Mouse (Mus musculus) mouse embryonic stem cell (cell line): ENCODE measurements around the gene Gsdma.
"Not testable (repeated sequence)": the region's sequence is repeated elsewhere in the genome, so short reads cannot be mapped to it uniquely, and the experiment has no call there.

ENCODE experiments used
- in situ Hi-C, 2 experiments: fragments of 300-500 bp; cut with MboI; formaldehyde crosslinking; loops; 1 replicate in 1 of 2; 3 replicates in 1 of 2; pipeline ENCODE4 v1.14.3; 2019 to 2020; ENCODE audit warnings: low sequenced_read_pairs in 2 of 2, low pct_unique_long_range_greater_than_20kb in 1 of 2, mixed read lengths in 1 of 2; ENCODE audit not compliant: unreplicated experiment in 1 of 2

Gene Gsdma

DNA sequence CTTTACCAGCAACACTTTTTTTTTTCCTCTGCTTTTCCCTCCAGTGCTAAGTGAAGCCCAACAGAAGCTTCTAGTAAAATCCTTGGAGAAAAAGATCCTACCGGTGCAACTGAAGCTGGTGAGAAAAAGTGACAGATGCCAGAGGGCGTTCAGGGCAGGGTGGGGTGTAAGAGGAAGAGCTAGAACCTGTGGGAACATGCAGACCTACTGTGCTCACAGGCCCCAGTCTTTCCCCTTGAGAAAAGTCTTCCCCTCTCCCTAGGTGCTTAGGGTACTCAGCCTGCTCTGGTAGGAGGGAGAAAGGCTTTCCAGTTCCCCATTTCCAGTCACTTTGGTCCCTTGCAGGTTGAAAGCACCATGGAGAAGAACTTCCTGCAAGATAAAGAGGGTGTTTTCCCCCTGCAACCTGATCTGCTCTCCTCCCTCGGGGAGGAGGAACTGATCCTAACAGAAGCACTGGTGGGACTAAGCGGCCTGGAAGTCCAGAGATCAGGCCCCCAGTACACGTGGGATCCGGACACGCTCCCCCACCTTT lies 11.7 kb downstream of the Gsdma start:
- in situ Hi-C loops = no loop called here

DNA sequence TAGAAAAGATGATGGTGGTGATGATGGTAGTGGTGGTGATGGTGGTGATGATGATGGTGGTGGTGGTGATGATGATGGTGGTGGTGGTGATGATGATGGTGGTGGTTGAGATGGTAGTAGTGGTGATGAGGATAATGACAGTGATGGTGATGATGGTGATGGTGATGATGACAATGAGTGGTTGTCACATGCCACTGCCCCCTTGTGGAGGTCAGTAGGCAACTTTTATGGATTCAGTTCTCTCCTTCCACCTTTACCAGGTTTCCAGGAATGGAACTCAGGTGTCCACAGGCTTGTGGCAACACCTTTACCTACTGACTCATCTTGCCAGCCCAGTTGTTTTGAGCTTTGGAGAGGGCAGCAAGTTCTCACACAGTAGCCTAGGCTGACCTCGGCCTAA lies 15.9 kb downstream of the Gsdma start:
- in situ Hi-C loops = no loop called here

DNA sequence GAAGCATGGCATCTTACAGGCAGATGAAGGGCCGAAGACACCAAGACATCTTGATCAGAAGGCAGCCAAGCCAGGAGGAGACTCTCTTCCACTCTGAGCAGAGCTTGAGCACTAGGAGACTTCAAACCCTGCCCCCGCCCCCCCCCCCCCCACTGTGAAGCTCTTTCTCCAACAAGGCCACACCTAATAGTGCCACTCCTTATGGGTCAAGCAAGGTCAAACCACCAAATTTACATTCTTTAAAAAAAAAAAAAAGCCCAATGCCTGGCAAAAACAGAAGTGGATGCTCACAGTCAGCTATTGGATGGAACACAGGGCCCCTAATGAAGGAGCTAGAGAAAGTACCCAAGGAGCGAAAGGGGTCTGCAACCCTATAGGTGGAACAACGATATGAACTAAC lies 16.4 kb downstream of the Gsdma start:
- in situ Hi-C loops = not testable (repeated sequence)

DNA sequence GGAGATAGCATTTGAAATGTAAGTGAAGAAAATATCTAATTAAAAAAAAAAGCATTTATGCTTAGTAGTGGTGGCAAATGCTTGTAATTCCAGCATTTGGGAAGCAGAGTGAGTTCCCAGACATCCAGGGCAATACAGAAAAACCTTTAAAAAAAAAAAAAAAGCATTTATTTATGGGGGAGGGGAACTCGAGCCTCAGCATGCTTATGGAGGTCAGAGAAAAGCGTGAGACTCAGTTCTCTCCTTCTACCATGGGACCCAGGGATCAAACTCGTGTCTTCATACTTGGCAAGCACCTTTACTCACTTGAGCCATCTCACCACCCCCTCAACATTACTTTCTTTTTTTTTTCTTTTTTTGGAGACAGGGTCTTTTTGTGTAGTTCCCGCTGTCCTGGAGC lies 17.0 kb downstream of the Gsdma start:
- in situ Hi-C loops = no loop called here

DNA sequence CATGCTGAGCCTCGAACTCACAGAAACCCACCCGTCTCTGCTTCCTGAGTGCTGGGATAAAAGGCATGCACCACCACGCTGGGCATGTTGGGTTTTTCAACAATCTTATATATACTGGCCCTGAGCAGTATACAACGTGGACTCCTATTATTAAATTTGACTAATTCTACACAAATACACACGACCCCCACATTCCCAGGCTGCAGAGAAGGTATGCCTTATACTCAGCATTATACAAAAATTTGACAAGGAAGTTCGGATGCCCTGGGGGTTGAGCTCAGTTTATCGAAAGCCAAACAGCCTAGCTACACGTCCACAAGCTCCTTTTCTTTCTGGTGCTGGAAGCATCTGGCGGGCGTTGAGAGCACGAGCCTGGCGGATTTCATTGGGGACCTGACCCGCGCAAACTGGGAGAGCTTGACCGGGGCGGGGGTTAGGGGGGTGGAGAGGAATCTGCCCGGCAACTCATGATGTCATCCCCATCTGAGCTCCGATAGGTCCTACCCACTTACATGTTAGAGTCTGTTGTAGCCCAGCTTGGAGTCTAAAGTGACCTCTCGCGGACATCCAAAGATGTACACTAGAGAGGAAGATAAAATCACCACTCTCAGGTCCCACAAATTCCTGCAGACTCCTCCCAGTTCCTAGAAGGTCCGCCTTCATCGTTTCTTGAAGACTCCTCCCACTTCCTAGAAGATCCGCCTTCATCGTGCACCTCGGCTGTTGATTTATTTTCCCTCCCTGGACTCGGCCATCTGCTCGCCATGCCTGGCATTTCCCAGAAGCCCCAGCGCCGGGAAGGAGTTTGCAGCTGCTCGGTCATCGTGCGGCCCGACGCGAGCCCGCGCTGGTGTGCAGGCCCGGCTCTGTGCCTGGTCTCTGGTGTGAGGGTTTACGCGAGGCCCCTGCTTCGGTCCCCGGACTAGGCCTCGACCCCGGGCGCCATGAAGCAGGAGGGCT lies 17.9 kb downstream of the Gsdma start, which contains the start of gene Psmd3:
Gene Psmd3 (plus strand): TSS at position 769 of the 960 bp plus-strand sequence.
- in situ Hi-C loops = no loop called here

DNA sequence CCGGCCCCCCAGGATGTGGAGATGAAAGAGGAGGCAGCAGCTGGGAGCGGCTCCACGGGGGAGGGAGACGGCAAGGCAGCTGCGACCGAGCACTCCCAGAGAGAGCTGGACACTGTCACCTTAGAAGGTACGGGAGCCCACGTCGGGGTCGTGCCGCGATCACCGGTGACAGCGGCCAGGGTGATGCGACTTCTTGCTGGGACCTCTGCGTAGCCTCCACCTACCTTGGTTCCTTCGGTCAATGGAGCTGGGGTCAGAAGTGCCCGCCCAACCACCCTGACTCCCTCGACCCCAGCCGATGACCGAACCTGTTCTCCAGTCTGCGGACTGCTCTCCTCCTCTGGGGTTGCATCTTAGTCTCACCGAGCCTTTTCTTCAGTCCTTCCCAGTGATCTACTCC lies 18.7 kb downstream of the Gsdma start:
- in situ Hi-C loops = no loop called here

DNA sequence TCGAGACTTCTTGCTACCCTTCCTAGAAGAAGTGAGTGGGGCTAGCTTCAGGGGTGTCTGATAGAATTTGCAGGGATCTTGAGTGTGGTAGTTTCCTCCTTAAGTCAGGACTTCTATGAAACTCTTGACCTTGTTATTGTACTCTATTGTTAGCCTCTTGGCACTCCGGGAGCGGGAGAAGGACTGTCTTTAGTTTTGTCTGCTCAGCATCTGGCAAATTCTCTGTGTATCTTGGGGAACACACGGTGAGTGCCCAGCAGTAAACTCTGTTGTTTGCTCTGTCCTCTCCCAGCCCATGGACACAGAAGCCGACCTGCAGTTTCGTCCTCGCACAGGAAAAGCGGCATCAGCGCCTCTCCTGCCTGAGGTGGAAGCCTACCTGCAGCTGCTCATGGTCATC lies 21.5 kb downstream of the Gsdma start:
- in situ Hi-C loops = no loop called here

DNA sequence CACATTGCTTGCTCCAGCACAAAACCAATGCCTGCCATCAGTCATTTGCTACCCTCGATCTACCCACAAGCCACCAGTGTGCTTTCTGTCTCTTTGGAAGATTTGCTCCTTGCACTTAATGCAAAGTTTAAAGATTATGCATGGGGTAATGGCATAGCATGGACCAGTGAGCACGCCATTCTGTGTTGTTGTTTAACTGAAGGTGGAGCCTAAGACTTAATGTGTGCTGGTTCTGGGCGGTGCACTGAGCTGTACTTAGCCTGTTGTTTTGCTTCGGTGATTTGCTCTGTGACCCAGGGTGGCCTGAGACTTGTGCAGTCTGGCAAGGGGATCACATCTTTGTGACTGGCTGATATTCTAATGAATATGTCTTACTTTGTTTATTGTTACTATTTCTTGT lies 22.8 kb downstream of the Gsdma start:
- in situ Hi-C loops = no loop called here

DNA sequence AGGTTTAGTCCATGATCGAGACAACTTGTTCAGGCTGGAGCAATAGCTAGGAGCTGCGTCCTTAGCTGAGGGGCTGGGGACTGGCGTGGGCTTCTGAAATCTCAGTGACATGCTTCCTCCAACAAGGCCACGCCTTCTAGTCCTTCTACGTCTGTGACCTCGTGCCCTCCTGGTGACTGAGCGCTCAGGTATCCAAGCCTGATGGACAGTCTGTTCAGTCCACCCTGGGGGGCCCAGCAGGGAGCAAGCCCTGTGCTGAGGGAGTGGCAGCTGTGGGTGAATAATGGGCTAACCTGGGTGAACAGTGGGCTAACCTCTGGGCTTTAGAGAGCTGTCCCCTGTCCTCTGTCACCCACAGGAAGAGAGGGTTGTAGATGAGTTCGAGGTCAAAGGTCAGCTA lies 23.9 kb downstream of the Gsdma start:
- in situ Hi-C loops = no loop called here

DNA sequence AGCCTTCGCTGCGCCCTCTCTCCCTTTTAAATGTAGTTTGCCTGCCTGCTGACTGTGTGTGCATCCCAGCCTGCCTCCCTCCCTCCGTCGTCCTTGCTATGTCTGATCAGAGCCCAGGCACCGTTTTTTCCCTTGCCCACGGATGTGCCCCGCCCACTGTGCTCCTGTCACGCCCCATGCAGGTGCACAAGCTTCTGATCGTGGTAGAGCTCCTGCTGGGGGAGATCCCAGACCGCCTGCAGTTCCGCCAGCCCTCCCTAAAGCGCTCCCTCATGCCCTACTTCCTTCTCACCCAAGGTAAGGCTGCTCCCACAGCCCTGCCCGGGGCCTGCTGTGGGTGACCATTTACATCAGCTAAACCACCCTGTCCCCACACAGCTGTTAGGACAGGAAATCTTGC lies 29.1 kb downstream of the Gsdma start:
- in situ Hi-C loops = no loop called here

DNA sequence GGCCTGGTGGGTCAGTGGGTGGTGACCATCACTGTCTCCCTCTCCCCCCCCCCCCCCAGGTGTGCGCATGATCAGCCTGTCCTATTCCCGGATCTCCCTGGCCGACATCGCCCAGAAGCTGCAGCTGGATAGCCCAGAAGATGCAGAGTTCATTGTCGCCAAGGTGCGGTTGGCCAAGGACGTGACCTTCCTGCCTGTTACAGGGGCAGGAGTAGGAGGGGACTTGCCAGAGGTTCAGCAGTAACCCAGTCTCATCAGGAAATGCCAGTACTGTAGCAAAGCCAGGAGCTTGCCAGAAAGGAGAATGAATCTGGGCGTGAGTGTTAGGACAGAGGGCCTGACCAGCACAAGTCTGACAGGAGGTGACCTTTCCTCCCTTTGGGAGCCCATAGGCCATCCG lies 29.6 kb downstream of the Gsdma start:
- in situ Hi-C loops = no loop called here

DNA sequence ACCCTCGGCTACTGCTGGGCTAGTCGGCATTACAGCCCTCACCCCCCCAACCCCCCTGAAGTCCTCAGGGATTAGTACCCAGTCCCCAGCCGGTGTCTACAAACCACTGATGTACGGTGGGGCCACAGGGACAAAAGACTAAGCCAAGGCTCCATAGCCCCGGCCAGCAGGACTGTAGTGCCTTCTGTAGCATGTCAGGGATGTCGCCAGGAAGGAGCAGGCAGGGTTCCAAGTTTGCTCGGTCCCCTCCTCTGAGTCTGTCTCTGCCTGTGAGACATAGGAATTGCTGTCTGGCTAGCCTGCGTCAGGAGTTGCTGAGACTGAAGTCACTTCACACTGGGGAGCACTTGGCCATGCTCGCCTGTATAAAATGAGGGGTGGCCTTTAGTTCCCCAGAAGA lies 30.1 kb downstream of the Gsdma start:
- in situ Hi-C loops = no loop called here

DNA sequence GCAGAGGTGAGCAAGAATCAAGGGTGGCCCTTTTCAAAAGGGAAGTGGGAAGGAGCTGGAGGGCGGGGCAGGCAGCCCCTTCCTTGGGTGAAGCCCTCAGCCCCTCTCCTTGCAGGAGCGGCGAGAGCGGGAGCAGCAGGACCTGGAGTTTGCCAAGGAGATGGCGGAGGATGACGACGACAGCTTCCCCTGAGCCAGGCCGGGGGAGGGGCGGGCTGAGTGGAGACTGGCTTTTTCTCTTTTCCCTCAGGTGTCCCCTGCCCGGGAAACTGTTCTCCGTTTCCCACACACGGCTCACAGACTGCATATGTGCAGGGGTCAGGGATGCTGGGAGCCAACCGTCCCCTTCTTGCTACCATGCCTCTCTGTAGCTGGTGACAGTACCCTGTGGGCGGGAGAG lies 31.3 kb downstream of the Gsdma start:
- in situ Hi-C loops = loop anchor here in 1 of 2 experiments (5.0 kb wide), 1 partner anchor 87 kb away; no protein-coding TSS in a partner anchor

DNA sequence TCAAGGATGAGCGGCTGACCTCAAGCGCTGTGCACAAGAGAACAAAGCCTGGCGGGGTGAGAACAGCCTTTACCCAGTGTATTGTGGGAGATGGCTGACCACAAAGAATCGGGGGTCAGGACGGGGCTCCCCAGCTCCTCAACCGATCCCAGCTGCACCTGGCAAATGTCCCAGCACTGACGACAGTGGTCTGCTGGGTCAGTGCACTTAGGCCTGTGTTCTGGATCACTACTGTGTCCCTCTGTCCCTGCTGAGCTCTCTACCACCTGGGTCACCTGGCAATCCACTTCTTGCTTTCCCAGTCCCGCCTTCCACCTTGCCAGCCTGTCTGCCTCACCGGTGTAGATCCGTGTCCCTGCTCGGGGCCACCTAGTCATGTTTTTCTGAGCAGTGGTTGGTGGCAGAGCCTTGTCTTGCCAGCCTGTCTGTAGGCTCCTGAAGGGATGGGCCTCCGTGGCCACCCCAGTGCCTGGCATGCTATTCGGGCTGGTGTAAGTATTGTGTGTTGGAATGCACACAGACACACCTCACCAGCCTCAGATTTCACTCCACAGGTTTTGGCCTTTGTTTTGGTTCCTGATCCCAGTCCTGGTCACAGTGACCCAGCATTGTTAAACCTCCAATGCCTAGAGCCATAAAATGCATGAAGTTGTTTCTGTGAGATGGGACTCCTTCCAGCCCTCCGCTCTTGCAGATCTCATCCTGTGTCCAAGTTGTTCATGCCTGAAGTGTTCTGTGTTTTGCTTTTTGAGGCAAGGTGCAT lies 32.5 kb downstream of the Gsdma start:
- in situ Hi-C loops = loop anchor here in 1 of 2 experiments (5.0 kb wide), 1 partner anchor 86 kb away; no protein-coding TSS in a partner anchor

DNA sequence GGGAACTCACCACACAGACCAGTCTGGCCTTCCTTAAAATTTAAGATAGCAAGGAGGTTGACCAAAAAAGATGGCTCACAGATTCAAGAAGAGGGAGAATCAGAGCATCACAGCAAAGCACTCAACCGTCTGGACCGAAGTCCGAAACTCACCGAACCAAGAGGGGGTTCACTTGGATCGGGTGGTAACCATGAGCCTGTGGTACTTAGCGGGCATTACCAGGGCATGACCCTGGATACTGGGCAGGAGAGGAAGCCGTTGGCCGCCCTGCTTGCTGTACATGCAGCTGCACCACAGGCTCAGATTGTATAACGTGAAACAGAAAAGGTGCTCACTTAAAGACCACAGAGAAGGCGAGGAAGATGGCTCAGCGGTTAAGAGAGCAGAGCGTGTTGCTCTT lies 33.1 kb downstream of the Gsdma start:
- in situ Hi-C loops = loop anchor here in 1 of 2 experiments (5.0 kb wide), 1 partner anchor 85 kb away; no protein-coding TSS in a partner anchor

DNA sequence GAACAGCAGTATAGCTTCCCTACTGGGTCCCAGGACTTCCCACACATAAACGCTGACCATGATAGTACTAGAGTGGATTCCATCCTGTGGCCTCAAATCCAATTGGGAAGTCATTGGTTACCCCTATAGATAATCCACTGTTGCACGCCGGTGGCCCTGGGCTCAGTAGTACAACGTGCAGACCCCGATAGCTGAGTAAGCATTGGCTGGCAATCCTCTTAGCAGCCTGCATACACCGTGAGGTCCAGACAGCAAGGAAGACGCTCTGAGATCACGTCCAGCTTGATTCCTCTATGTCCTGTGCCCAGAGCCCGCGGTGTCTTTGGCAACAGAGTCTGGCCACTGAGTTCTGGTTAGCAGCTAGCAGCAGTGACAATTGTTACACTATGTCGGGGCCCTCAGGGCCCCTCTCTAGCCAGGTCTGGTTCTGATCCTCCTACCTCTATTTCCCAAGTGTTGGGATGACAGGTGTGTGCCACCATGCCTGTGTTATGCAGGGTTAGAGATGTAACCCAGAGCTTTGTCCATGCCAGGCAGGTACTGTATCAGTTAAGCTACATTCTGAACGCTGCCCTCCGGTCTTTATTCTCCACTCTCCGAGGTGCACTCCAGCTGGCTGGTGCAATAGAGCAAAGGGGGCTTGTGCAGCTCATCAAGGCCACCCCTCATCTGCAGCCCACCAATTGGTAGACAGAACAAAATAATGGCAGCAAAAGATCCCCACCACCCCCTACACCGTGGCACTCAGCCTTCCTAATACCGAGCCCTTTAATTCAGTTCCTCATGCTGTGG lies 34.9 kb downstream of the Gsdma start:
- in situ Hi-C loops = loop anchor here in 1 of 2 experiments (5.0 kb wide), 1 partner anchor 83 kb away; no protein-coding TSS in a partner anchor

DNA sequence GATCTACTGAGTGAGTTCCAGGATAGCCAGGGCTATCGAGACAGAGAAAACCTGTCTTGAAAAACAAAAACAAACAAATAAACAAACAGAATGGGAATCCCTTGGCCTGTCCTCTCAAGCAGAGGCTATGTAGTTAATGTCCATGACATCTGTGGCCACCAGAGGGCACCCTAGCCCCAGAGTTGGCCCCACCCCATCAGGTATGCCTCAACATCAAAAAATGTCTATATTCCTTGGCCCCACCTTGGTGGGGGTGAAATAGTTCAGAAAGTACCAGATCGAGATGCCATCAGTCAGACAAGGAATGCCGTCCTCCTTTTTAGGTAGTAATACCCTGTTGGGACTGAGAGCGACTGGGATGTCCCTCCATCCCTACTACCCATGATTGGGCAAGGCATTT lies 35.8 kb downstream of the Gsdma start:
- in situ Hi-C loops = loop anchor here in 1 of 2 experiments (5.0 kb wide), 1 partner anchor 82 kb away; no protein-coding TSS in a partner anchor

DNA sequence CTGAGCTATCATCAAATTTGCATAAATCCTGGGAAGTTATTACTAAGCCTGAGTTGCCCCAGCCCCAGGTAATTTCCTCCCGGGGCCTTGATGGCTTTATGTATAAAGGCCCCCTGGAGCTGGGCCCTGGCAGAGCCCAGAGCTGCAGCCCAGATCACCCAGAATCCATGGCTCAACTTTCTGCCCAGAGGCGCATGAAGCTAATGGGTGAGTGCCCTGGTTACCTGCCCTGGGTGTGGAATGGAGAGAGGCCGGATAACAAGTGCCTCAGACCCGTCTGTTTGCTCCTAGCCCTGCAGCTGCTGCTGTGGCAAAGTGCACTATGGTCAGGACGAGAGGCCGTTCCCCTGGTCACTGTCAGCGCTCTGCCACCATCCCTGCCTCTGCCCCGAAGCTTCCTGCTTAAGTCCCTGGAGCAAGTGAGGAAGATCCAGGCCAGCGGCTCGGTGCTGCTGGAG lies 37.1 kb downstream of the Gsdma start, which contains the start of gene Csf3:
Gene Csf3 (plus strand): TSS at position 51 of the 458 bp plus-strand sequence.
- in situ Hi-C loops = no loop called here
